In genomic region chr8:61830821-61831220, GRCm38 (mm10) we compare ENCODE assay signal across 16 mouse cellular contexts.
DNase-seq lines count a peak whose midpoint lies in the region; ATAC-seq and TF ChIP-seq lines count a peak whose summit lies in the region.
"Had no signal": no experiment of that assay in that cellular context is flagged by ENCODE, and none has a peak within 500 bp of the region (broad histone marks: within the 10 kb centered on the region; RNA-seq: fewer than 3 reads in every experiment).

No protein-coding gene starts in this region.

- no peaks in the 10 kb centered on the region for H3K9me3 ChIP-seq in kidney, postnatal 0 days (replicated peaks; ENCODE audit: low read length)
- no peaks in the 10 kb centered on the region for H3K9me3 ChIP-seq in stomach, postnatal 0 days (ENCODE audit: control insufficient read depth, low read length)
- H3K9me3 ChIP-seq in forebrain, embryonic 14.5 days (replicated peaks; ENCODE audit: control insufficient read depth, low read length) = no peaks in the 10 kb centered on the region
- H3K9me3 ChIP-seq: forebrain, embryonic 15.5 days; heart, embryonic 15.5 days; liver, embryonic 15.5 days had no signal

- no peak overlapping the region for H3K27ac ChIP-seq in kidney, postnatal 0 days
- H3K27ac ChIP-seq in stomach, postnatal 0 days (replicated peaks) = no peak overlapping the region
- H3K27ac ChIP-seq in forebrain, embryonic 14.5 days (ENCODE audit: low read depth, low read length) = no peak overlapping the region
- H3K27ac ChIP-seq: forebrain, embryonic 15.5 days; hindbrain, postnatal 0 days; liver, embryonic 15.5 days had no signal

- no peaks in the 10 kb centered on the region for H3K36me3 ChIP-seq in kidney, postnatal 0 days (ENCODE audit: insufficient read depth, low read length)
- no peaks in the 10 kb centered on the region for H3K36me3 ChIP-seq in stomach, postnatal 0 days (ENCODE audit: control insufficient read depth, insufficient read depth, low read length)
- H3K36me3 ChIP-seq in forebrain, embryonic 14.5 days (ENCODE audit: control insufficient read depth, insufficient read depth, low read length) = no peaks in the 10 kb centered on the region
- H3K36me3 ChIP-seq: forebrain, embryonic 15.5 days; heart, embryonic 15.5 days; liver, embryonic 15.5 days had no signal

- no peaks in the 10 kb centered on the region for H3K27me3 ChIP-seq in kidney, postnatal 0 days (ENCODE audit: insufficient read depth, low read length)
- no peaks in the 10 kb centered on the region for H3K27me3 ChIP-seq in stomach, postnatal 0 days (ENCODE audit: control insufficient read depth, insufficient read depth, low read length)
- H3K27me3 ChIP-seq in forebrain, embryonic 14.5 days (replicated peaks; ENCODE audit: control insufficient read depth, insufficient read depth, low read length) = no peaks in the 10 kb centered on the region
- H3K27me3 ChIP-seq: forebrain, embryonic 15.5 days; heart, embryonic 15.5 days; liver, embryonic 15.5 days had no signal

- no peak for TF ChIP-seq CTCF in kidney, postnatal 0 days (IDR thresholded peaks at IDR 0.05; ENCODE audit: low read depth)
- no peak for TF ChIP-seq CTCF in stomach, postnatal 0 days (IDR thresholded peaks at IDR 0.05; ENCODE audit: low read depth)

- peak; percentile 43 for DNase-seq in gastrocnemius, adult 18-20 months (ENCODE audit: low spot score)
- DNase-seq in gastrocnemius, postnatal 10 days = no peak
- peak; percentile 54 for DNase-seq in kidney, postnatal 0 days (ENCODE audit: low spot score)
- DNase-seq in kidney, postnatal 14 days = no peak
- DNase-seq in gastrocnemius, postnatal 25 days = peak; percentile 28
- peak; percentile 27 for DNase-seq in stomach, postnatal 0 days (ENCODE audit: low spot score)
- DNase-seq in layer of hippocampus, adult 8-10 months (ENCODE audit: low spot score in 2 of 2) = no peak
- no peak for DNase-seq in forebrain, embryonic 14.5 days (ENCODE audit: low spot score)
- DNase-seq: cerebellum, adult 11 months; kidney, adult 8-10 months; left cerebral cortex, postnatal 4 days; spleen, adult 18-20 months had no signal

- 13% methylated on average over 6 of the region's 6 CpGs for WGBS in kidney, postnatal 0 days
- 22% methylated on average over 6 of the region's 6 CpGs for WGBS in stomach, postnatal 0 days
- WGBS in forebrain, embryonic 14.5 days = 70% methylated on average over 6 of the region's 6 CpGs

- no peak overlapping the region for H3K4me2 ChIP-seq in kidney, postnatal 0 days (ENCODE audit: low read length)
- no peak overlapping the region for H3K4me2 ChIP-seq in stomach, postnatal 0 days (replicated peaks; ENCODE audit: low read depth)
- no peak overlapping the region for H3K4me2 ChIP-seq in forebrain, embryonic 14.5 days (ENCODE audit: low read length)
- H3K4me2 ChIP-seq: forebrain, embryonic 15.5 days; heart, embryonic 15.5 days; liver, embryonic 15.5 days had no signal

- TF ChIP-seq EP300 in stomach, postnatal 0 days (optimal IDR thresholded peaks at IDR 0.05) = no peak

- H3K9ac ChIP-seq in kidney, postnatal 0 days (ENCODE audit: low read depth, low read length) = no peak overlapping the region
- no peak overlapping the region for H3K9ac ChIP-seq in stomach, postnatal 0 days (ENCODE audit: low read length)
- H3K9ac ChIP-seq in forebrain, embryonic 14.5 days (ENCODE audit: low read length) = no peak overlapping the region
- H3K9ac ChIP-seq: forebrain, embryonic 15.5 days; heart, embryonic 15.5 days; liver, embryonic 15.5 days had no signal

- H3K4me3 ChIP-seq in kidney, postnatal 0 days (replicated peaks; ENCODE audit: low read depth, low read length) = no peak overlapping the region
- H3K4me3 ChIP-seq in stomach, postnatal 0 days (ENCODE audit: low read depth, low read length) = no peak overlapping the region
- no peak overlapping the region for H3K4me3 ChIP-seq in forebrain, embryonic 14.5 days (ENCODE audit: low read depth, low read length)
- H3K4me3 ChIP-seq: forebrain, embryonic 15.5 days; heart, embryonic 15.5 days; liver, embryonic 15.5 days had no signal

- H3K4me1 ChIP-seq in kidney, postnatal 0 days (replicated peaks; ENCODE audit: insufficient read depth, low read length) = 0 out of 2 replicates have a peak, but pooled peaks cover 5% of the 10 kb centered on the region
- no peaks in the 10 kb centered on the region for H3K4me1 ChIP-seq in stomach, postnatal 0 days (replicated peaks; ENCODE audit: control insufficient read depth, insufficient read depth)
- H3K4me1 ChIP-seq in forebrain, embryonic 14.5 days (ENCODE audit: control insufficient read depth, insufficient read depth, low read length) = no peaks in the 10 kb centered on the region
- H3K4me1 ChIP-seq: forebrain, embryonic 15.5 days; liver, embryonic 15.5 days had no signal

- no peak for ATAC-seq in kidney, postnatal 0 days (replicated peaks; ENCODE audit: low FRiP score, low read depth)
- peak; percentile 51; the same call in 1 of the 2 replicates for ATAC-seq in stomach, postnatal 0 days (ENCODE audit: low FRiP score, low TSS enrichment)
- no peak for ATAC-seq in forebrain, embryonic 14.5 days
- ATAC-seq: forebrain, embryonic 15.5 days; hindbrain, postnatal 0 days had no signal

Comparison
In these comparisons a context has a peak if more than half of its experiments do, and no peak if none do; other contexts are left out.
1. DNase-seq: peak in gastrocnemius, adult 18-20 months (single experiment), kidney, postnatal 0 days (single experiment), gastrocnemius, postnatal 25 days (single experiment) and stomach, postnatal 0 days (single experiment); none in gastrocnemius, postnatal 10 days (single experiment), kidney, postnatal 14 days (single experiment), layer of hippocampus, adult 8-10 months (0 of 2) and forebrain, embryonic 14.5 days (single experiment).